Mouse (Mus musculus): ENCODE data around the gene Nfyb.

The Nfyb gene

DNA sequence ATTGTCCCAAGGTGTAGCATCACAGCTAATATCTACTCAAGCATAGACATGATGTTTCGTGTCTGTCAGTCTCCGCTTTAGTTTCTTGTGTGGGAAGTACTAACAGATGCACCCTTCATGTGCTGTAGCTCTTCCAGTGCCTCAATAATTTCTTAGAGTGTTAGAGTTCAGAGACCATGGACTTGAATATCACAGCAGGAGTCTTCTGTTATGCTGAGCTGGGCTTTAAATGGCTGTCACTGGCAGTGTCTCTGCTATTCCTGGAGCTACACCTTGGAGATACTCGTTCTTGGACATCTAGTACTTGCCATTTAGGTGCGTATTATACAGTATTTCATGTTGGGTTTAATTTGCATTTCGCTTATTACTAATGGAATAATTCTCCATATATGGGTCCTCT lies 18.6 kb downstream of the Nfyb start:
- CTCF ChIA-PET: no interaction called here

GRCm38 (mm10) chr10:82744296-82744695 lies 19.6 kb downstream of the Nfyb start:
- CTCF ChIA-PET: no interaction called here

GRCm38 (mm10) chr10:82742578-82742977 lies 21.4 kb downstream of the Nfyb start:
- CTCF ChIA-PET: no interaction called here

DNA sequence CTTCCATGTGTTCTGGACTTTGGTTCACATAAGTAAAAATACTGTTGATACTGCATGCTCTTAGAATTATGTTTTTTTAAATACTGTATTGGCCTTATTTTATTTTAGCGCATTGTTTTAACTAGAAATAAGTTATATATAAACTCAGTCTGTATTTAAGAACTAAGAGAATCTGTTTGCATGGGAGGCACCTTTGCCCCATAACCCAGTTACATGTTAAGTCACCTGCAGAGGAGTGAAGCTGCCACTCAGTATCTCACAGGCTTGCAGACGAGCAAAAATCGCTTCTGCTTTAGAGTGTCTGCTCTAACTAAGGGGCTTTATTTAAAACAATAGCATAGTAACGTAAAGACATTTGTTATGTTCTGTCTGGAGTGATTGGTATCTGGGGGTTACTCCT lies 22.1 kb downstream of the Nfyb start:
- CTCF ChIA-PET: no interaction called here

DNA sequence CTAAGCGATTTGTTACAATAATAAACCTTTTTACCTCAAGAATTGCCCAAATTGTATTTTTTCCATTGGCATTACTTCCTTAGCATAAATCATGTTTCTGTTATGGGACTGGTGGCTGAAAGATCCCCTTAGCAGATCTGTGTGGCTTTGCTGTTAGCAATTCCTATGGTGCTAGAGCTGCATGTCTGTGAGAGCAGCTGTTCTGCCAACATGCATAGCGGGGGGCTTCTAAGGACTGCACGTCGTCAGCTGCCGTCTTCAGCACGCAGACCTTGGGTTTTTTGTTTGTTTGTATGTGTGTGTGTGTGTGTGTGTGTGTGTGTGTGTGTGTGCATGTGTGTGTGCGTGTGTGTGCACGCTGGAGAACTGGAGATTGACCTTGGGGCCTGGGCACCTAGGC lies 22.6 kb downstream of the Nfyb start:
- CTCF ChIA-PET: no interaction called here

DNA sequence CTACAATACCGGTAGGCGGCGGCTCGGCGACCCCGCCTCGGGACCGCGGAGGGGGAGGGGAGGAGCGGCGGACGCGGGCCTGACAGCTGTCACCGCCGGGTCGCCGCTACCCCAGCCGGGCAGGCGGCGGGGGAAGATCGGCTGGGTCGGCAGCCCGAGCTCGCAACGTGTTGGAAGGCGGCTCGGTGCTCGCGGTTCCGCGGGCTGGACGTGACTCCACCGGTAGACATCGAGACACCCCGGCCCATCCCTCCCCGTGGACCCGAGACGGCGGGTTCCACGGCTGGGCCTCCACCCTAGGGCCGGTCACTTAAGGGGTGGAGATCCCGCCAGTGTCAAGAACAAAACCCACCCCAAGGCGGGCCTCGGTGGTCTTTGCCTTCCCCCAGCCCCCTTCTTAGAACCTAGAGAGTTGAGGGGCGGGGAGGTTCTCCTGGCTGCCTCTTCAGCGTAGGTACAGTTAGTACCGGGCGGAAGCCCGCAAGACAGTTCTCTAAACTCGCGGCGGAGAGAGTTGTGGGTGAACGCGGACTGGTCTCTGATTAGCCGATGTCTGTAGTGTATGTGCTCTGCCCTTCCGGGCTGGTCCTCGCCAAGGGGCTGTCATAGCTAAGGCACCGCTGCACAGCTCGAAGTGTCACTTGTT lies 64.5 kb downstream of the Nfyb start:
- CTCF ChIA-PET: no interaction called here

- CTCF ChIA-PET: no interaction called here
Measured at GRCm38 (mm10) chr10:82698712-82699261, 65.2 kb downstream of the Nfyb start.

All from spleen, embryonic (tissue).